Comparison of ENCODE assay signal across 30 mouse cellular contexts in the genomic region with DNA sequence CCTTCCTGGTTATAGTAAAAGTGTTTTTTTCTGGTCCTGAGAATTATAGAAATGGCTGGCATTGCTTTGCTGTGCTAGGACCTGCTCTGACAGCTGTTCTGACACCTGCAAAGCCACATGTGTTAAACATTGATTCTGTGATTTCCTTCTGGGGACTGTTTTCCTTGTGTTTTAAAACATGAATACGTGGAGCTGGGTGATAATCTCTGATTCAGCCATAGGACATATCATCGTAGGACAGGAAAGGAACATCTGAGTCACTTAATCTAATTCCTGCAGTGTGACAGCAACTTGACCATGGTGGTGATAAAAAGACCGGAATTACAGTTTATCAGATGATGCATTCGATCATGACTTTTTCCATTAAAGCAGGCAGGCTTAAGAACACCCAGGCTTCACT. TPM values are rescaled to one million over a fixed set of nuclear protein-coding genes. Genes with fewer than 3 reads are reported as not detected.
A peak's percentile ranks its signal among the peaks of the same experiment; 100 is the strongest.
DNase-seq lines count a peak whose midpoint lies in the region; ATAC-seq and TF ChIP-seq lines count a peak whose summit lies in the region.
"Had no signal": no experiment of that assay in that cellular context is flagged by ENCODE, and none has a peak within 500 bp of the region (broad histone marks: within the 10 kb centered on the region; RNA-seq: fewer than 3 reads in every experiment).

No protein-coding gene starts in this region.

- H3K9me3 ChIP-seq in midbrain, postnatal 0 days (ENCODE audit: low read length): no peaks in the 10 kb centered on the region
- H3K9me3 ChIP-seq: embryonic facial prominence, embryonic 15.5 days; forebrain, embryonic 10.5 days; heart, embryonic 15.5 days; hindbrain, embryonic 10.5 days had no signal

- H3K4me1 ChIP-seq in midbrain, postnatal 0 days (ENCODE audit: insufficient read depth, low read length): no peaks in the 10 kb centered on the region; the same call in 1 of the 2 replicates
- H3K4me1 ChIP-seq: embryonic facial prominence, embryonic 15.5 days; forebrain, embryonic 10.5 days; heart, embryonic 15.5 days; hindbrain, embryonic 10.5 days had no signal

- H3K36me3 ChIP-seq in splenic B cell, adult 2 months (ENCODE audit: control insufficient read depth, insufficient read depth, low read length, poor library complexity, severe bottlenecking): no peaks in the 10 kb centered on the region
- 0 out of 2 replicates have a peak, but pooled peaks cover 4% of the 10 kb centered on the region for H3K36me3 ChIP-seq in midbrain, postnatal 0 days (ENCODE audit: insufficient read depth, low read length)
- H3K36me3 ChIP-seq: embryonic facial prominence, embryonic 15.5 days; forebrain, embryonic 10.5 days; heart, embryonic 15.5 days; hindbrain, embryonic 10.5 days had no signal

- DNase-seq in heart, adult 11 months: peak; percentile 36
- DNase-seq in heart, postnatal 10 days: no peak
- peak; percentile 27 for DNase-seq in MEL-GATA-1-ER (ENCODE audit: extremely low read depth, low read depth)
- DNase-seq in splenic B cell, adult 2 months (ENCODE audit: low read depth, low spot score): peak; percentile 17
- no peak for DNase-seq in midbrain, postnatal 0 days (ENCODE audit: low spot score)
- DNase-seq in kidney, adult 18-20 months: no peak
- no peak for DNase-seq in embryo, embryonic 10 days (ENCODE audit: low spot score)
- DNase-seq: adrenal gland, postnatal 25 days; cerebellum, adult 18-20 months; cerebellum, adult 9-11 months; cerebellum, postnatal 36 days; embryo, embryonic 11 days; heart, adult 2 months had no signal

- ATAC-seq in common myeloid progenitor, adult 5-6 weeks (replicated peaks; ENCODE audit: low read depth, poor library complexity, severe bottlenecking): 0 out of 2 replicates have a peak, but pooled peaks have one; percentile 8
- ATAC-seq in midbrain, postnatal 0 days (ENCODE audit: low FRiP score): no peak
- ATAC-seq: activated CD4-positive, CD25-positive, alpha-beta regulatory T cell, adult 4 months; intestine, embryonic 16.5 days; Patski had no signal

- H3K9ac ChIP-seq in midbrain, postnatal 0 days (replicated peaks; ENCODE audit: low read length, poor library complexity, severe bottlenecking): no peak overlapping the region
- H3K9ac ChIP-seq: embryonic facial prominence, embryonic 15.5 days; heart, embryonic 15.5 days; hindbrain, embryonic 14.5 days had no signal

- 85% methylated on average over 4 of the region's 4 CpGs for WGBS in midbrain, postnatal 0 days

- no peak overlapping the region for H3K27ac ChIP-seq in midbrain, postnatal 0 days (ENCODE audit: low read depth, low read length)
- H3K27ac ChIP-seq: embryonic facial prominence, embryonic 15.5 days; forebrain, embryonic 10.5 days; heart, adult 2 months; heart, embryonic 15.5 days; hindbrain, embryonic 10.5 days; hindbrain, embryonic 14.5 days had no signal

- no peak overlapping the region for H3K4me2 ChIP-seq in midbrain, postnatal 0 days (ENCODE audit: low read depth, low read length, poor library complexity, severe bottlenecking)
- H3K4me2 ChIP-seq: embryonic facial prominence, embryonic 15.5 days; heart, embryonic 11.5 days; heart, embryonic 15.5 days; hindbrain, embryonic 14.5 days had no signal

- no peak for TF ChIP-seq CTCF in midbrain, postnatal 0 days (IDR thresholded peaks at IDR 0.05)

- H3K27me3 ChIP-seq in splenic B cell, adult 2 months (ENCODE audit: control insufficient read depth, insufficient read depth, low read length, poor library complexity, severe bottlenecking): no peaks in the 10 kb centered on the region
- no peaks in the 10 kb centered on the region for H3K27me3 ChIP-seq in midbrain, postnatal 0 days (ENCODE audit: insufficient read depth, low read length)
- H3K27me3 ChIP-seq: CH12.LX; embryonic facial prominence, embryonic 15.5 days; heart, embryonic 15.5 days; Patski had no signal

- no peak overlapping the region for H3K4me3 ChIP-seq in midbrain, postnatal 0 days (ENCODE audit: low read depth, low read length)
- H3K4me3 ChIP-seq: embryonic facial prominence, embryonic 15.5 days; erythroblast, embryonic 14.5 days; forebrain, embryonic 10.5 days; heart, adult 2 months; heart, embryonic 15.5 days; hindbrain, embryonic 10.5 days had no signal

- intact Hi-C loops in heart, postnatal 10 days (cut with DNase I): no loop called here

RNA-seq across cellular contexts. Expression of a gene that starts 22.1 kb away (rescaled TPM):
- 10 to 100 TPM in 1 of 2 experiments, 1 to 10 TPM in 1; 9.2 to 13.1 TPM for total RNA-seq in heart, postnatal 10 days (2021)
- total RNA-seq in common myeloid progenitor, adult 5-6 weeks (2017): 219 and 222 TPM in 2 replicates
- 2.0 and 4.3 TPM in 2 replicates for total RNA-seq in midbrain, postnatal 0 days (2014; rRNA removed)
- polyA plus RNA-seq in midbrain, postnatal 0 days (2015; fragmentation: Nextera tagmentation; extraction: Ambion mirVana): 4.3 and 4.9 TPM in 2 replicates
- polyA plus RNA-seq: erythroblast, embryonic 14.5 days had no signal

RNA-seq across cellular contexts. Expression of a gene that starts 26.2 kb away (rescaled TPM):
- total RNA-seq in heart, postnatal 10 days (2021): under 1 TPM; 0.81 to 0.82 TPM
- not detected in 2 replicates for total RNA-seq in common myeloid progenitor, adult 5-6 weeks (2017)
- total RNA-seq in midbrain, postnatal 0 days (2014; rRNA removed): not detected in 2 replicates
- not detected in 2 replicates for polyA plus RNA-seq in midbrain, postnatal 0 days (2015; fragmentation: Nextera tagmentation; extraction: Ambion mirVana)
- total RNA-seq: adrenal gland, adult 18-20 months; adrenal gland, postnatal 25 days; gastrocnemius, adult 8-10 months; heart, adult 2 months; heart, postnatal 25 days had no signal
- polyA plus RNA-seq: activated CD4-positive, CD25-positive, alpha-beta regulatory T cell, adult 4 months; embryonic facial prominence, embryonic 11.5 days; embryonic facial prominence, embryonic 15.5 days; erythroblast, embryonic 14.5 days; forebrain, embryonic 10.5 days; forebrain, embryonic 14.5 days; heart, adult 2 months; heart, embryonic 11.5 days; heart, embryonic 15.5 days; hindbrain, embryonic 10.5 days; hindbrain, embryonic 14.5 days; intestine, embryonic 16.5 days; Patski had no signal

RNA-seq across cellular contexts. Expression of a gene that starts 27.0 kb away (rescaled TPM):
- 10 to 100 TPM; 27.4 to 28.8 TPM for total RNA-seq in heart, postnatal 10 days (2021)
- total RNA-seq in common myeloid progenitor, adult 5-6 weeks (2017): 33.5 and 34.9 TPM in 2 replicates
- 73.8 and 84.0 TPM in 2 replicates for total RNA-seq in midbrain, postnatal 0 days (2014; rRNA removed)
- polyA plus RNA-seq in midbrain, postnatal 0 days (2015; fragmentation: Nextera tagmentation; extraction: Ambion mirVana): 31.2 and 33.6 TPM in 2 replicates

RNA-seq across cellular contexts. Expression of a gene that starts 45.1 kb away (rescaled TPM):
- total RNA-seq in heart, postnatal 10 days (2021): 100 to 1,000 TPM; 109 to 127 TPM
- total RNA-seq in common myeloid progenitor, adult 5-6 weeks (2017): not detected in 2 replicates
- total RNA-seq in midbrain, postnatal 0 days (2014; rRNA removed): 0.14 TPM in 1 of 2 replicates, not detected in the other
- polyA plus RNA-seq in midbrain, postnatal 0 days (2015; fragmentation: Nextera tagmentation; extraction: Ambion mirVana): 0.05 and 0.31 TPM in 2 replicates
- total RNA-seq: CH12.LX had no signal
- polyA plus RNA-seq: activated CD4-positive, CD25-positive, alpha-beta regulatory T cell, adult 4 months; erythroblast, embryonic 14.5 days; forebrain, embryonic 10.5 days; forebrain, embryonic 14.5 days; hindbrain, embryonic 10.5 days; intestine, embryonic 16.5 days had no signal

Comparison
In these comparisons a context has a peak if more than half of its experiments do, and no peak if none do; other contexts are left out.
1. DNase-seq: peak in heart, adult 11 months (single experiment), MEL-GATA-1-ER (single experiment) and splenic B cell, adult 2 months (single experiment); none in heart, postnatal 10 days (0 of 2), midbrain, postnatal 0 days (single experiment), kidney, adult 18-20 months (single experiment) and embryo, embryonic 10 days (single experiment).
2. RNA of a gene that starts 22.1 kb away (total RNA-seq): 219 to 222 TPM in common myeloid progenitor, adult 5-6 weeks; 9.2 to 13.1 TPM in heart, postnatal 10 days and 2.0 to 4.3 TPM in midbrain, postnatal 0 days; every median in the first group is over 10 times any median in the second.